Mouse (Mus musculus): ENCODE data around the gene Olfr1232.

- TF ChIP-seq CTCF (IDR thresholded peaks at IDR 0.05; ENCODE audit: borderline replicate concordance, insufficient read depth, low read length) = no peak
- no peak for TF ChIP-seq POLR2A (IDR thresholded peaks at IDR 0.05; ENCODE audit: low read depth, low read length)
Observed at GRCm38 (mm10) chr2:89342298-89342697, 12.8 kb upstream of the Olfr1232 start, which contains the start of gene Olfr1233.

Data from embryonic fibroblast, embryonic 13.5 days (primary cell).